In the genomic region with DNA sequence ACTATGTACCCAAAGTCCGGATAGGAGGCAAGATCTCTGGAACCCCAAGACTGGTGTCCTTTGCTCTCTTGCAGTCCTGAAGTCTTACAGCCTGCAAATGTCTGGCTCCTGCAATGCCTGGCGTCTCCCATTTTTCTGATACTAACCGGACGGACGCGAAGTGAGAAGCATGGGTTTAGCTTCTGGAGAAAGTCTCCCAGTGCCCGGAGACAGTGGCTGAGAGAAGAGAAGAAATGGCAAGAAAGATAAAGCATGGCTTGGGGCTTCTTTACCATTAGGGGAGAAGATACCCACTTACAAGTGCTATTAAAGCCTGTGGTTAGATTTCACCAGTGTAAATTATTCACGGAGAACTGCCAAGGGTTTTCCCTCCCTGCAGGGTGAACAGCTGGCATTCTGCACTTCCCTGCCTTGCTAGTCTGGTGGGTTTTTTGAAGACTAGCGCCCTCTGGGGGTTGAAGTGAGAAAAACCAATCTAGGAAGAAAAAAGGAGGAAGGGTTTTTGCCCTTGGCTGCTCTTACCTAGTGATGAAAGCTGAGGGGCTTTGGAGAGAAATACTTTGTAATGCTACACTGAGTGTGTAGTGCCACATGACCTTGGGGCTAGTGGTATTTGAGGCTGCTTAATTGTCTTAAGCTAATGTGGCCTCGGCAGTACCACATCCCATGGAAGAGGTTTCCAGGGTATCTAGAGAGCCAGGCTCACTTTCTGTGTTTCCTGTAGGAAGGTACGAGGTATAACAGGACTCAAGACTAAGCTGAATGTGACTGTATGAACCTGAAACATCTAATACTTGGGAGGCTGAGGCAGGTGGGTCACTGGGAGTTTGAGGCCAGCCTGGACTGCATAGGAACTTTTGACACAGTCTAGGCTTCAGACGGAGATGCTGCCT, we compare ENCODE assay signal across 8 mouse cellular contexts. TPM values are rescaled to one million over a fixed set of nuclear protein-coding genes. Genes with fewer than 3 reads are reported as not detected.
DNase-seq lines count a peak whose midpoint lies in the region; ATAC-seq lines count a peak whose summit lies in the region.

No protein-coding gene starts in this region.

- H3K4me2 ChIP-seq in hindbrain, embryonic 12.5 days (replicated peaks): peak overlapping the region; percentile 31; the same call in 1 of the 2 replicates

- peak; percentile 78 for DNase-seq in R1 (ENCODE audit: low read depth, low spot score)
- DNase-seq in cerebellum, adult 8-10 months: peak; percentile 80
- peak; percentile 62 to 74 for DNase-seq in frontal cortex, postnatal 10 days (ENCODE audit: low spot score in 2 of 2)
- DNase-seq in layer of hippocampus, postnatal 10 days (ENCODE audit: low spot score in 2 of 2): peak; percentile 73 to 83
- peak; percentile 72 for DNase-seq in lung, postnatal 14 days
- peak; percentile 91 for DNase-seq in retina, embryonic 14.5 days (ENCODE audit: low spot score)
- peak; percentile 70 for DNase-seq in thymus, postnatal 4 days

- no peak overlapping the region for H3K9ac ChIP-seq in hindbrain, embryonic 12.5 days

- H3K4me3 ChIP-seq in hindbrain, embryonic 12.5 days: no peak overlapping the region

- H3K36me3 ChIP-seq in hindbrain, embryonic 12.5 days: no peaks in the 10 kb centered on the region

- H3K4me1 ChIP-seq in hindbrain, embryonic 12.5 days: peaks cover 4% of the 10 kb centered on the region; the same call in 1 of the 2 replicates

- H3K9me3 ChIP-seq in hindbrain, embryonic 12.5 days (replicated peaks): no peaks in the 10 kb centered on the region

- H3K27ac ChIP-seq in hindbrain, embryonic 12.5 days: no peak overlapping the region

- 46% methylated on average over 12 of the region's 12 CpGs for WGBS in hindbrain, embryonic 12.5 days

- no peaks in the 10 kb centered on the region for H3K27me3 ChIP-seq in hindbrain, embryonic 12.5 days

- peak; percentile 81 for ATAC-seq in hindbrain, embryonic 12.5 days (ENCODE audit: low FRiP score)

RNA-seq across cellular contexts. Expression of gene Adgrf1, which starts 40.3 kb away (rescaled TPM):
- not detected in 2 replicates for polyA plus RNA-seq in hindbrain, embryonic 12.5 days (2016; fragmentation: Nextera tagmentation; extraction: Ambion mirVana)
- total RNA-seq in layer of hippocampus, postnatal 10 days (2021): under 1 TPM in 1 of 2 experiments, not detected in 1; 0.09 TPM
